Mouse (Mus musculus) CH12.LX (cell line): ENCODE measurements around the gene Gls2. TPM values are rescaled to one million over a fixed set of nuclear protein-coding genes. Genes with fewer than 3 reads are reported as not detected.

Experiments
- DNase-seq: peaks from one replicate; pipeline ENCODE4 v3.0.0-alpha.2; 2013; ENCODE audit errors: extremely low read depth
- H3K27ac ChIP-seq: 2 replicates; pipeline ENCODE4 v1.5.1; 2012; ENCODE audit warnings: low read depth, mild to moderate bottlenecking, control low read depth, moderate library complexity; ENCODE audit not compliant: insufficient read depth
- H3K27me3 ChIP-seq: replicated peaks from 2 replicates; pipeline ENCODE3; 2012; ENCODE audit warnings: inconsistent platforms
- H3K36me3 ChIP-seq, 2 experiments: replicated peaks in 1 of 2; 2 replicates each; pipeline versions ENCODE3 to v1.6.1; 2012; ENCODE audit warnings: inconsistent platforms in 1 of 2, low read length in 1 of 2, mild to moderate bottlenecking in 1 of 2, mixed read lengths in 1 of 2, moderate library complexity in 1 of 2; ENCODE audit not compliant: control insufficient read depth in 1 of 2, insufficient read depth in 1 of 2
- H3K4me1 ChIP-seq, 2 experiments: 2 replicates each; pipeline ENCODE4 v1.6.1; 2012; ENCODE audit warnings: inconsistent platforms in 1 of 2, moderate library complexity in 1 of 2; ENCODE audit not compliant: insufficient read depth in 2 of 2, control insufficient read depth in 1 of 2
- H3K4me2 ChIP-seq: 2 replicates; pipeline ENCODE4 v1.6.1; 2012; ENCODE audit warnings: low read depth, mild to moderate bottlenecking, control low read depth; ENCODE audit not compliant: poor library complexity, insufficient read depth, severe bottlenecking
- H3K4me3 ChIP-seq, 3 experiments: fragments of 150-350 bp in 1 of 3; sonication (generic) in 1 of 3; replicated peaks in 1 of 3; 2 replicates each; pipeline versions ENCODE3 to v1.5.1; 2011 to 2012; ENCODE audit warnings: low read depth in 2 of 3, low read length in 2 of 3, mild to moderate bottlenecking in 2 of 3, moderate library complexity in 2 of 3, control low read depth in 1 of 3, improper control_type of control experiment in 1 of 3, inconsistent platforms in 1 of 3, mixed read lengths in 1 of 3; ENCODE audit not compliant: poor library complexity in 1 of 3
- H3K79me2 ChIP-seq: replicated peaks from 2 replicates; pipeline ENCODE4 v1.6.1; 2012; ENCODE audit warnings: mild to moderate bottlenecking, moderate library complexity; ENCODE audit not compliant: control insufficient read depth, poor library complexity, insufficient read depth, severe bottlenecking; ENCODE audit errors: extremely low read depth
- H3K9ac ChIP-seq: 2 replicates; pipeline ENCODE4 v1.6.1; 2012; ENCODE audit warnings: low read depth, mild to moderate bottlenecking, control low read depth, moderate library complexity; ENCODE audit not compliant: insufficient read depth
- H3K9me3 ChIP-seq: replicated peaks from 2 replicates; pipeline ENCODE3; 2012; ENCODE audit warnings: low read length, inconsistent platforms, mixed read lengths
- BHLHE40 ChIP-seq: IDR thresholded peaks from 2 replicates; pipeline ENCODE4 v1.6.1; 2011; ENCODE audit warnings: mild to moderate bottlenecking, low read depth, low read length, improper control_type of control experiment
- CTCF ChIP-seq, 2 experiments: IDR thresholded peaks in 1 of 2; conservative IDR thresholded peaks in 1 of 2; 2 replicates each; pipeline ENCODE4 v1.5.1; 2011 to 2012; ENCODE audit warnings: low read depth in 2 of 2, low read length in 2 of 2, improper control_type of control experiment in 1 of 2, inconsistent platforms in 1 of 2, mild to moderate bottlenecking in 1 of 2, moderate library complexity in 1 of 2
- ELF1 ChIP-seq: IDR thresholded peaks from 2 replicates; pipeline ENCODE4 v1.6.1; 2014; ENCODE audit warnings: low read depth, mild to moderate bottlenecking, inconsistent platforms, low read length, improper control_type of control experiment
- EP300 ChIP-seq: IDR thresholded peaks from 2 replicates; pipeline ENCODE4 v1.6.1; 2011; ENCODE audit warnings: low read length, improper control_type of control experiment
- ETS1 ChIP-seq: conservative IDR thresholded peaks from 2 replicates; pipeline ENCODE4 v1.6.1; 2012; ENCODE audit warnings: low read depth, mild to moderate bottlenecking, inconsistent platforms, low read length, improper control_type of control experiment, moderate library complexity
- GABPA ChIP-seq: IDR thresholded peaks from 2 replicates; pipeline ENCODE4 v1.6.1; 2012; ENCODE audit warnings: low read depth, low read length, improper control_type of control experiment, inconsistent platforms; ENCODE audit not compliant: insufficient replicate concordance
- HCFC1 ChIP-seq: IDR thresholded peaks from 2 replicates; pipeline ENCODE4 v1.6.1; 2012; ENCODE audit warnings: low read depth, mild to moderate bottlenecking, inconsistent platforms, low read length, improper control_type of control experiment
- IRF4 ChIP-seq: IDR thresholded peaks from 2 replicates; pipeline ENCODE4 v1.6.1; 2014; ENCODE audit warnings: low read depth, mild to moderate bottlenecking, inconsistent platforms, low read length, improper control_type of control experiment
- JUN ChIP-seq: IDR thresholded peaks from 2 replicates; pipeline ENCODE4 v1.6.1; 2011; ENCODE audit warnings: low read depth, mild to moderate bottlenecking, low read length, improper control_type of control experiment, moderate library complexity; ENCODE audit not compliant: insufficient read depth
- KAT2A ChIP-seq: IDR thresholded peaks from 2 replicates; pipeline ENCODE4 v1.6.1; 2012; ENCODE audit warnings: low read length, improper control_type of control experiment, inconsistent platforms; ENCODE audit not compliant: insufficient replicate concordance
- MAFK ChIP-seq: IDR thresholded peaks from 2 replicates; pipeline ENCODE4 v1.6.1; 2011; ENCODE audit warnings: low read length, improper control_type of control experiment; ENCODE audit not compliant: insufficient replicate concordance
- MAZ ChIP-seq: IDR thresholded peaks from 2 replicates; pipeline ENCODE4 v1.6.1; 2012; ENCODE audit warnings: low read depth, mild to moderate bottlenecking, inconsistent platforms, low read length, improper control_type of control experiment, moderate library complexity
- MEF2A ChIP-seq: IDR thresholded peaks from 2 replicates; pipeline ENCODE4 v1.6.1; 2014; ENCODE audit warnings: low read depth, mild to moderate bottlenecking, inconsistent platforms, low read length, improper control_type of control experiment, borderline replicate concordance
- MYC ChIP-seq: IDR thresholded peaks from 2 replicates; pipeline ENCODE4 v1.6.1; 2011; ENCODE audit warnings: low read depth, mild to moderate bottlenecking, improper control_type of control experiment, low read length
- NELFE ChIP-seq: IDR thresholded peaks from 2 replicates; pipeline ENCODE4 v1.6.1; 2011; ENCODE audit warnings: low read depth, low read length, improper control_type of control experiment
- NRF1 ChIP-seq: IDR thresholded peaks from 2 replicates; pipeline ENCODE4 v1.6.1; 2014; ENCODE audit warnings: low read depth, mild to moderate bottlenecking, inconsistent platforms, low read length, improper control_type of control experiment, moderate library complexity
- PAX5 ChIP-seq: IDR thresholded peaks from 2 replicates; pipeline ENCODE4 v1.6.1; 2012; ENCODE audit warnings: low read length, inconsistent platforms, mixed read lengths
- POLR2A ChIP-seq: IDR thresholded peaks from 2 replicates; pipeline ENCODE4 v1.6.1; 2011; ENCODE audit warnings: low read depth, mild to moderate bottlenecking, improper control_type of control experiment, low read length
- POLR2AphosphoS2 ChIP-seq: IDR thresholded peaks from 2 replicates; pipeline ENCODE4 v1.6.1; 2011; ENCODE audit warnings: low read depth, low read length, improper control_type of control experiment
- RAD21 ChIP-seq: IDR thresholded peaks from 2 replicates; pipeline ENCODE4 v1.6.1; 2011; ENCODE audit warnings: low read depth, mild to moderate bottlenecking, low read length, improper control_type of control experiment, moderate library complexity
- RCOR1 ChIP-seq: conservative IDR thresholded peaks from 2 replicates; pipeline ENCODE4 v1.6.1; 2012; ENCODE audit warnings: low read depth, mild to moderate bottlenecking, inconsistent platforms, low read length, improper control_type of control experiment
- SIN3A ChIP-seq: IDR thresholded peaks from 2 replicates; pipeline ENCODE4 v1.6.1; 2012; ENCODE audit warnings: low read length, improper control_type of control experiment, inconsistent platforms
- SMC3 ChIP-seq: IDR thresholded peaks from 2 replicates; pipeline ENCODE4 v1.6.1; 2011; ENCODE audit warnings: low read depth, low read length, improper control_type of control experiment
- TBP ChIP-seq: conservative IDR thresholded peaks from 2 replicates; pipeline ENCODE4 v1.6.1; 2011; ENCODE audit warnings: low read depth, low read length, improper control_type of control experiment
- TCF12 ChIP-seq: IDR thresholded peaks from 2 replicates; pipeline ENCODE4 v1.6.1; 2014; ENCODE audit warnings: low read depth, mild to moderate bottlenecking, inconsistent platforms, low read length, improper control_type of control experiment
- dilution Hi-C: fragments of 300-500 bp; cut with MboI; formaldehyde crosslinking; loops from 2 replicates; pipeline ENCODE4 v1.14.3; 2020; ENCODE audit warnings: low sequenced_read_pairs; ENCODE audit not compliant: extremely low pct_unique_long_range_greater_than_20kb, extremely low pct_ligation_motif_present
- in situ Hi-C: fragments of 300-500 bp; cut with MboI; formaldehyde crosslinking; loops from 3 replicates; pipeline ENCODE4 v1.14.3; 2019; ENCODE audit warnings: low sequenced_read_pairs, low pct_ligation_motif_present, low pct_unique_long_range_greater_than_20kb, mixed read lengths
- polyA plus RNA-seq: library from polyadenylated mRNA; unstranded; fragments of >175 nt; gene quantifications from 2 replicates; pipeline ENCODE4 v1.2.1, GENCODE M21; 2012; ENCODE audit warnings: low read depth; ENCODE audit not compliant: insufficient read length
- total RNA-seq, 2 experiments: library from RNA; depleted of rRNA; stranded (reverse); fragments of 300-350 nt in 1 of 2; fragments of >200 nt in 1 of 2; gene quantifications; 2 replicates each; pipeline ENCODE4 v1.2.3; 2012 to 2014

Gls2 gene
- total and polyA plus RNA-seq, 3 experiments = 0.86 to 2.2 (median 1.9) TPM

DNA sequence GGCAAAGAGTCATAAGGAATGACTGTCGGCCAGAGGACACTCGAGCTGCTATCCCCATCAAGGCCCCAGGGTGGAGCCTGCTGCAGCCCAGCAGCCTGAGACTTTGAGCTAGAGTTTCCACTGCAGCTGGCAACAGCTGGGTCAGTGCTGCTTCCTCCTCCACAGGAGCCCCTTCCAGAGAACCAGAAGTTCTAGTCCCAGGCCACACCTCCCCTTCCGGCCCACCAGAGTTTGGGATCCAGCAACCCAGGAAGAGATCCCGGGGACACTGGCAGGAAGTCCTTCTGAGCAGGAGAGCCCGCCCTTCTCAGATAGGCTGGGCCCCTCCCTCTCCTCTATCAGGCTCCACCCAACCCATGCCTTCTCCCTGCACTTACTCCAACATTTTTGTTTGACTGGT lies 44.7 kb upstream of the Gls2 start:
- peaks cover 19 to 44% of the 10 kb centered on the region in 2 experiments for H3K36me3 ChIP-seq
- H3K4me3 ChIP-seq = no peak overlapping the region
- peak overlapping the region; percentile 51 for H3K4me2 ChIP-seq
- H3K27ac ChIP-seq = no peak overlapping the region
- peaks cover 2% of the 10 kb centered on the region; the same call in 1 of the 2 replicates for H3K79me2 ChIP-seq
- H3K27me3 ChIP-seq = no peaks in the 10 kb centered on the region
- in situ Hi-C loops (loop anchor here (5.0 to 10.0 kb wide), 2 partner anchors 38 to 55 kb away; partner anchors contain the start of gene Baz2a), dilution Hi-C loops (no loop called here)
- peak overlapping the region; percentile 57 for H3K9ac ChIP-seq
- TF ChIP-seq TCF12 (peak; percentile 62; the same call in 1 of the 2 replicates), MAZ (no peak), KAT2A (no peak), SMC3 (peak; percentile 62), RCOR1 (no peak), NRF1 (peak; percentile 13; the same call in 1 of the 2 replicates), CTCF (conservative IDR thresholded peaks at IDR 0.05 in 1 of 2, IDR thresholded peaks at IDR 0.05 in 1 of 2; ENCODE audit: low read depth in 2 of 2, low read length in 2 of 2) (peak in 1 of 2 experiments; percentile 68; a peak in 2 of 4 replicates), BHLHE40 (no peak), ELF1 (peak; percentile 83), JUN (peak; percentile 18; the same call in 1 of the 2 replicates), NELFE (peak; percentile 33; the same call in 1 of the 2 replicates), POLR2A (peak; percentile 38; the same call in 1 of the 2 replicates), IRF4 (peak; percentile 52), HCFC1 (peak; percentile 50), EP300 (peak; percentile 30), ETS1 (peak; percentile 83), RAD21 (peak; percentile 39), MEF2A (0 out of 2 replicates have a peak, but pooled peaks have one; percentile 49), SIN3A (peak; percentile 77; the same call in 1 of the 2 replicates)
- peaks cover 0 to 16% of the 10 kb centered on the region in 2 experiments; a peak in 2 of 4 replicates for H3K4me1 ChIP-seq
- H3K9me3 ChIP-seq = no peaks in the 10 kb centered on the region
- DNase-seq = peak; percentile 76

DNA sequence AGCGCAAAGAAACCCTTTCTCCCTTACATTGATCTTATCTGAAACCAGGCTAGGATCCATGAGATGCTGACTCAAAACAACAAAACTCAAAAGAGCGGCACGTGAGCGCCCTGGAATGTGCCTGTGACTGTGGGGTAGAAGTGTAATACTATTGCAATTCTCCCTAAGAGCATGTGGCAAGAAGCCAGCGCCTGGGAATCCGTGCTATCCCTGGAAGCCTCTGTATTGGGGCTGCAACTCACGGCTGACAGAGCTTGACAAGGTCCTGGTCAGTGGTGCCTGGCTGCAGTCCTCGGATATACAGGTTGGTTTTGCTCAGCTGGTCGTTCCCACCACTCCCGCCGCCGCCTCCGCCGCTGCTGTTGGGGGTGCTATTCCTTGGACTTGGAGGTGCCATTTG lies 43.3 kb upstream of the Gls2 start:
- no peaks in the 10 kb centered on the region for H3K27me3 ChIP-seq
- no peak overlapping the region for H3K4me3 ChIP-seq
- H3K4me1 ChIP-seq = peaks cover 0 to 16% of the 10 kb centered on the region in 2 experiments; a peak in 2 of 4 replicates
- H3K27ac ChIP-seq = no peak overlapping the region
- dilution Hi-C loops (no loop called here), in situ Hi-C loops (no loop called here)
- H3K36me3 ChIP-seq = peaks cover 10 to 30% of the 10 kb centered on the region in 2 experiments
- no peak overlapping the region for H3K9ac ChIP-seq
- DNase-seq = no peak
- H3K9me3 ChIP-seq = no peaks in the 10 kb centered on the region
- peaks cover 2% of the 10 kb centered on the region; the same call in 1 of the 2 replicates for H3K79me2 ChIP-seq
- no peak for TF ChIP-seq MYC
- no peak for TF ChIP-seq NRF1
- no peak for TF ChIP-seq MAFK
- no peak for TF ChIP-seq EP300
- no peak for TF ChIP-seq TBP
- TF ChIP-seq JUN = no peak
- TF ChIP-seq GABPA = no peak
- no peak for TF ChIP-seq CTCF (conservative IDR thresholded peaks at IDR 0.05 in 1 of 2, IDR thresholded peaks at IDR 0.05 in 1 of 2; ENCODE audit: low read depth in 2 of 2, low read length in 2 of 2)
- TF ChIP-seq HCFC1 = no peak
- no peak for TF ChIP-seq POLR2AphosphoS2
- TF ChIP-seq PAX5 = no peak
- TF ChIP-seq ELF1 = no peak
- H3K4me2 ChIP-seq = no peak overlapping the region
